Comparison of ENCODE assay signal across 20 mouse cellular contexts in genomic region chr5:122959391-122959790, GRCm38 (mm10). TPM values are rescaled to one million over a fixed set of nuclear protein-coding genes. Genes with fewer than 3 reads are reported as not detected.
DNase-seq lines count a peak whose midpoint lies in the region; ATAC-seq lines count a peak whose summit lies in the region.
"Had no signal": no experiment of that assay in that cellular context is flagged by ENCODE, and none has a peak within 500 bp of the region (broad histone marks: within the 10 kb centered on the region; RNA-seq: fewer than 3 reads in every experiment).

No protein-coding gene starts in this region.

- no peak for ATAC-seq in forebrain, embryonic 14.5 days
- ATAC-seq in frontal cortex, adult (ENCODE audit: low TSS enrichment): no peak
- ATAC-seq: hindbrain, embryonic 16.5 days; inflammation-experienced regulatory T-cells, adult 6 months; intestine, postnatal 0 days had no signal

- DNase-seq in cerebellum, postnatal 14 days: peak; percentile 38 to 39
- no peak for DNase-seq in cerebellum, postnatal 36 days
- no peak for DNase-seq in forebrain, embryonic 10.5 days (ENCODE audit: extremely low spot score, low spot score)
- DNase-seq in forebrain, embryonic 14.5 days (ENCODE audit: low spot score): peak; percentile 55
- no peak for DNase-seq in frontal cortex, postnatal 14 days (ENCODE audit: low spot score in 2 of 2)
- DNase-seq in testis, postnatal 14 days (ENCODE audit: low spot score): no peak
- DNase-seq: adrenal gland, postnatal 14 days; cerebellum, adult 18-20 months; cerebellum, postnatal 25 days; gastrocnemius, adult 2 months; gastrocnemius, postnatal 36 days; heart, adult 11 months; heart, postnatal 10 days; heart, postnatal 4 days had no signal

- H3K27ac ChIP-seq in forebrain, embryonic 10.5 days: peak overlapping the region; percentile 66
- H3K27ac ChIP-seq in forebrain, embryonic 14.5 days (ENCODE audit: low read depth, low read length): peak overlapping the region; percentile 44
- H3K27ac ChIP-seq: embryonic facial prominence, embryonic 13.5 days; gastrocnemius, adult 2 months; hindbrain, embryonic 12.5 days had no signal

- H3K4me2 ChIP-seq in forebrain, embryonic 14.5 days (ENCODE audit: low read length): 0 out of 2 replicates have a peak overlapping the region, but pooled peaks have one; percentile 20
- H3K4me2 ChIP-seq: embryonic facial prominence, embryonic 13.5 days; hindbrain, embryonic 12.5 days had no signal

- H3K9me3 ChIP-seq in forebrain, embryonic 10.5 days: no peaks in the 10 kb centered on the region
- H3K9me3 ChIP-seq in forebrain, embryonic 14.5 days (replicated peaks; ENCODE audit: control insufficient read depth, low read length): no peaks in the 10 kb centered on the region
- H3K9me3 ChIP-seq: embryonic facial prominence, embryonic 13.5 days; hindbrain, embryonic 12.5 days had no signal

- H3K4me1 ChIP-seq in forebrain, embryonic 10.5 days: peaks cover 49% of the 10 kb centered on the region
- peaks cover 4% of the 10 kb centered on the region; the same call in 1 of the 2 replicates for H3K4me1 ChIP-seq in forebrain, embryonic 14.5 days (ENCODE audit: control insufficient read depth, insufficient read depth, low read length)

- H3K27me3 ChIP-seq in forebrain, embryonic 10.5 days (ENCODE audit: poor library complexity, severe bottlenecking): peaks cover 8% of the 10 kb centered on the region
- 0 out of 2 replicates have a peak, but pooled peaks cover 3% of the 10 kb centered on the region for H3K27me3 ChIP-seq in forebrain, embryonic 14.5 days (replicated peaks; ENCODE audit: control insufficient read depth, insufficient read depth, low read length)

- WGBS in forebrain, embryonic 10.5 days: 85% methylated on average over 11 of the region's 11 CpGs
- WGBS in forebrain, embryonic 14.5 days: 22% methylated on average over 11 of the region's 11 CpGs

- H3K9ac ChIP-seq in forebrain, embryonic 14.5 days (ENCODE audit: low read length): peak overlapping the region; percentile 29; the same call in 1 of the 2 replicates
- H3K9ac ChIP-seq: embryonic facial prominence, embryonic 13.5 days; hindbrain, embryonic 12.5 days had no signal

- H3K4me3 ChIP-seq in forebrain, embryonic 10.5 days: no peak overlapping the region
- H3K4me3 ChIP-seq in forebrain, embryonic 14.5 days (ENCODE audit: low read depth, low read length): no peak overlapping the region
- H3K4me3 ChIP-seq: embryonic facial prominence, embryonic 13.5 days; gastrocnemius, adult 2 months; hindbrain, embryonic 12.5 days had no signal

- peaks cover 36% of the 10 kb centered on the region for H3K36me3 ChIP-seq in forebrain, embryonic 10.5 days (replicated peaks)
- H3K36me3 ChIP-seq in forebrain, embryonic 14.5 days (ENCODE audit: control insufficient read depth, insufficient read depth, low read length): peaks cover 6% of the 10 kb centered on the region; the same call in 1 of the 2 replicates
- H3K36me3 ChIP-seq: hindbrain, embryonic 12.5 days had no signal

RNA-seq across cellular contexts. Expression of gene Kdm2b, which starts 30.2 kb away (rescaled TPM):
- 83.3 and 83.4 TPM in 2 replicates for polyA plus RNA-seq in forebrain, embryonic 10.5 days (2016; fragmentation: Nextera tagmentation; extraction: Ambion mirVana)
- 73.8 and 94.1 TPM in 2 replicates for polyA plus RNA-seq in forebrain, embryonic 14.5 days (2014; fragmentation: Nextera tagmentation; extraction: Ambion mirVana)

RNA-seq across cellular contexts. Expression of gene Orai1, which starts 55.5 kb away (rescaled TPM):
- polyA plus RNA-seq in forebrain, embryonic 10.5 days (2016; fragmentation: Nextera tagmentation; extraction: Ambion mirVana): 6.9 and 7.9 TPM in 2 replicates
- polyA plus RNA-seq in forebrain, embryonic 14.5 days (2014; fragmentation: Nextera tagmentation; extraction: Ambion mirVana): 13.3 and 13.8 TPM in 2 replicates

Comparison
In these comparisons a context has a peak if more than half of its experiments do, and no peak if none do; other contexts are left out.
1. DNase-seq: peak in cerebellum, postnatal 14 days (2 of 2) and forebrain, embryonic 14.5 days (single experiment); none in cerebellum, postnatal 36 days (0 of 2), forebrain, embryonic 10.5 days (single experiment), frontal cortex, postnatal 14 days (0 of 2) and testis, postnatal 14 days (single experiment).